8 mouse cellular contexts compared by ENCODE assay signal in genomic region chr11:102819021-102819782, GRCm38 (mm10). TPM values are rescaled to one million over a fixed set of nuclear protein-coding genes. Genes with fewer than 3 reads are reported as not detected.
A peak's percentile ranks its signal among the peaks of the same experiment; 100 is the strongest.
DNase-seq lines count a peak whose midpoint lies in the region; ATAC-seq and TF ChIP-seq lines count a peak whose summit lies in the region.

TSS of gene Gjc1 (minus strand) at chr11:102819700.

- peak within 1 kb of the TSS; percentile 76 for H3K4me2 ChIP-seq in embryonic facial prominence, embryonic 12.5 days (replicated peaks)
- peak within 1 kb of the TSS; percentile 88 for H3K4me2 ChIP-seq in kidney, embryonic 14.5 days (replicated peaks; ENCODE audit: low read depth, low read length)

- peaks cover 34% of the 10 kb centered on the region for H3K4me1 ChIP-seq in embryonic facial prominence, embryonic 12.5 days
- H3K4me1 ChIP-seq in heart, embryonic 10.5 days, result peaks cover 21% of the 10 kb centered on the region
- peaks cover 29% of the 10 kb centered on the region for H3K4me1 ChIP-seq in kidney, embryonic 14.5 days (ENCODE audit: control insufficient read depth, insufficient read depth, low read length)

- H3K4me3 ChIP-seq in C2C12 (ENCODE audit: insufficient read depth, poor library complexity, severe bottlenecking), result peak within 1 kb of the TSS; percentile 60
- H3K4me3 ChIP-seq in embryonic facial prominence, embryonic 12.5 days, result peak within 1 kb of the TSS; percentile 88
- peak within 1 kb of the TSS; percentile 94 for H3K4me3 ChIP-seq in heart, embryonic 10.5 days
- peak within 1 kb of the TSS; percentile 95 for H3K4me3 ChIP-seq in kidney, embryonic 14.5 days (ENCODE audit: low read length)

- no peaks in the 10 kb centered on the region for H3K27me3 ChIP-seq in C2C12 (ENCODE audit: control insufficient read depth, insufficient read depth, insufficient read length)
- no peaks in the 10 kb centered on the region for H3K27me3 ChIP-seq in embryonic facial prominence, embryonic 12.5 days
- 0 out of 2 replicates have a peak, but pooled peaks cover 2% of the 10 kb centered on the region for H3K27me3 ChIP-seq in heart, embryonic 10.5 days (ENCODE audit: insufficient read depth, poor library complexity, severe bottlenecking)
- no peaks in the 10 kb centered on the region for H3K27me3 ChIP-seq in kidney, embryonic 14.5 days (ENCODE audit: control insufficient read depth, insufficient read depth, low read length)

- H3K79me3 ChIP-seq in C2C12 (ENCODE audit: low read depth), result peaks cover 39% of the 10 kb centered on the region

- ATAC-seq in embryonic facial prominence, embryonic 12.5 days (ENCODE audit: insufficient number of reproducible peaks, insufficient read depth, low FRiP score, low TSS enrichment), result peak; percentile 70
- peak; percentile 87 for ATAC-seq in kidney, embryonic 14.5 days (ENCODE audit: low FRiP score, low TSS enrichment)
- ATAC-seq in monocyte, adult 5-6 weeks (replicated peaks; ENCODE audit: insufficient number of reproducible peaks, low FRiP score, low TSS enrichment, poor library complexity, severe bottlenecking), result no peak

- H3K27ac ChIP-seq in embryonic facial prominence, embryonic 12.5 days, result peak within 1 kb of the TSS; percentile 100
- H3K27ac ChIP-seq in heart, embryonic 10.5 days, result peak within 1 kb of the TSS; percentile 100
- H3K27ac ChIP-seq in kidney, embryonic 14.5 days (ENCODE audit: low read depth, low read length), result peak within 1 kb of the TSS; percentile 97

- H3ac ChIP-seq in C2C12 (ENCODE audit: control insufficient read depth, insufficient read length, low read depth), result peak within 1 kb of the TSS; percentile 88

- H3K79me2 ChIP-seq in C2C12 (ENCODE audit: control insufficient read depth, insufficient read depth), result peaks cover 41% of the 10 kb centered on the region

- WGBS in embryonic facial prominence, embryonic 12.5 days, result under 1% methylated on average over 87 of the region's 97 CpGs
- WGBS in heart, embryonic 10.5 days, result 2% methylated on average over 84 of the region's 97 CpGs
- WGBS in kidney, embryonic 14.5 days, result under 1% methylated on average over 39 of the region's 97 CpGs

- DNase-seq in adrenal gland, adult 18-20 months (ENCODE audit: low spot score in 2 of 2), result peak; percentile 70 to 79
- DNase-seq in heart, embryonic 10.5 days (ENCODE audit: low spot score), result peak; percentile 87
- DNase-seq in lung, adult 18-20 months, result peak; percentile 38 to 54
- DNase-seq in ovary, postnatal 14 days (ENCODE audit: low spot score), result peak; percentile 58

- no peaks in the 10 kb centered on the region for H3K9me3 ChIP-seq in embryonic facial prominence, embryonic 12.5 days
- no peaks in the 10 kb centered on the region for H3K9me3 ChIP-seq in heart, embryonic 10.5 days
- H3K9me3 ChIP-seq in kidney, embryonic 14.5 days (ENCODE audit: control insufficient read depth, low read length), result no peaks in the 10 kb centered on the region

- H3K9ac ChIP-seq in embryonic facial prominence, embryonic 12.5 days, result peak within 1 kb of the TSS; percentile 99
- H3K9ac ChIP-seq in kidney, embryonic 14.5 days (ENCODE audit: low read depth, low read length), result peak within 1 kb of the TSS; percentile 98

- no peaks in the 10 kb centered on the region for H3K36me3 ChIP-seq in C2C12 (ENCODE audit: control insufficient read depth, insufficient read depth)
- H3K36me3 ChIP-seq in embryonic facial prominence, embryonic 12.5 days, result no peaks in the 10 kb centered on the region
- no peaks in the 10 kb centered on the region for H3K36me3 ChIP-seq in heart, embryonic 10.5 days
- H3K36me3 ChIP-seq in kidney, embryonic 14.5 days (ENCODE audit: control insufficient read depth, insufficient read depth, low read length), result no peaks in the 10 kb centered on the region

- TF ChIP-seq CTCF in C2C12 (IDR thresholded peaks at IDR 0.05; ENCODE audit: control insufficient read depth, insufficient read depth, insufficient read length), result no peak

TF ChIP-seq in C2C12, 6 proteins besides CTCF, POLR2A, EP300 and RAD21:
- TF ChIP-seq MAX (IDR thresholded peaks at IDR 0.05) (no peak), CEBPB (IDR thresholded peaks at IDR 0.05; ENCODE audit: low read depth) (no peak), MYOG (IDR thresholded peaks at IDR 0.05; ENCODE audit: control insufficient read depth, extremely low read depth, insufficient read length) (no peak), MYOD1 (IDR thresholded peaks at IDR 0.05; ENCODE audit: control insufficient read depth, insufficient read length, low read depth) (no peak), USF1 (IDR thresholded peaks at IDR 0.05; ENCODE audit: low read depth) (no peak), FOSL1 (IDR thresholded peaks at IDR 0.05; ENCODE audit: insufficient read depth, low read length, poor library complexity, severe bottlenecking) (no peak)

RNA-seq across cellular contexts. Expression of gene Gjc1, which starts in this region (rescaled TPM):
- polyA plus RNA-seq in C2C12 (2012; fragmentation: generic; extraction: Trizol), result 20.7 TPM
- total RNA-seq in adrenal gland, adult 18-20 months (2021), result 10 to 100 TPM; 12.0 to 16.4 TPM
- polyA plus RNA-seq in embryonic facial prominence, embryonic 12.5 days (2016; fragmentation: Nextera tagmentation; extraction: Ambion mirVana), result 103 and 105 TPM in 2 replicates
- 57.0 and 81.1 TPM in 2 replicates for polyA plus RNA-seq in heart, embryonic 10.5 days (2016; fragmentation: Nextera tagmentation; extraction: Ambion mirVana)
- 63.0 and 69.6 TPM in 2 replicates for polyA plus RNA-seq in kidney, embryonic 14.5 days (2014; fragmentation: Nextera tagmentation; extraction: Ambion mirVana)
- total RNA-seq in monocyte, adult 5-6 weeks (2017), result not detected in 3 replicates

Comparison
In these comparisons a context has a peak if more than half of its experiments do, and no peak if none do; other contexts are left out.
1. RNA of gene Gjc1 (total RNA-seq): 12.0 to 16.4 TPM in adrenal gland, adult 18-20 months; not detected in monocyte, adult 5-6 weeks; every median in the first group is over 10 times any median in the second.
2. Peak in every context shown above with its lines, with median percentiles within 50 percentile points of each other: H3K4me3 ChIP-seq, DNase-seq and H3K27ac ChIP-seq.